Mouse (Mus musculus) heart, postnatal 0 days (tissue): ENCODE measurements around the gene Anks1b. TPM values are rescaled to one million over a fixed set of nuclear protein-coding genes. Genes with fewer than 3 reads are reported as not detected.

ENCODE experiments used
- ATAC-seq: fragments of 200-750 bp; cut with Nextera tagmentation; 2 replicates; pipeline ENCODE4 v1.8.0; 2017; ENCODE audit warnings: low read depth, moderate number of reproducible peaks, moderate library complexity; ENCODE audit not compliant: insufficient read depth
- DNase-seq: peaks from one replicate; pipeline ENCODE4 v3.0.0-alpha.2; 2016; ENCODE audit warnings: low spot score
- H3K27ac ChIP-seq: fragments of 300-500 bp; sonication (generic); 2 replicates; pipeline ENCODE4 v1.5.1; 2014; ENCODE audit warnings: low read depth, mild to moderate bottlenecking
- H3K27me3 ChIP-seq: fragments of 300-500 bp; sonication (generic); 2 replicates; pipeline ENCODE4 v1.6.1; 2014; ENCODE audit warnings: low read length, mixed read lengths; ENCODE audit not compliant: control insufficient read depth, insufficient read depth
- H3K36me3 ChIP-seq: fragments of 300-500 bp; sonication (generic); replicated peaks from 2 replicates; pipeline ENCODE4 v1.6.1; 2014; ENCODE audit warnings: low read length, mixed read lengths; ENCODE audit not compliant: control insufficient read depth, insufficient read depth
- H3K4me1 ChIP-seq: fragments of 300-500 bp; sonication (generic); 2 replicates; pipeline ENCODE4 v1.6.1; 2014; ENCODE audit warnings: antibody characterized with exemption; ENCODE audit not compliant: control insufficient read depth, insufficient read depth
- H3K4me2 ChIP-seq: fragments of 300-500 bp; sonication (generic); 2 replicates; pipeline ENCODE4 v1.6.1; 2014; ENCODE audit warnings: low read depth, mild to moderate bottlenecking, low read length, moderate library complexity
- H3K4me3 ChIP-seq: fragments of 300-500 bp; sonication (generic); 2 replicates; pipeline ENCODE4 v1.5.1; 2014; ENCODE audit warnings: low read depth, low read length
- H3K9ac ChIP-seq: fragments of 300-500 bp; sonication (generic); replicated peaks from 2 replicates; pipeline ENCODE4 v1.6.1; 2014; ENCODE audit warnings: low read depth, low read length, mixed read lengths
- H3K9me3 ChIP-seq: fragments of 300-500 bp; sonication (generic); replicated peaks from 2 replicates; pipeline ENCODE4 v1.6.1; 2016; ENCODE audit warnings: low read length; ENCODE audit not compliant: control insufficient read depth
- CTCF ChIP-seq: IDR thresholded peaks from 2 replicates; pipeline ENCODE4 v1.5.1; 2016; ENCODE audit warnings: antibody characterized with exemption, control low read depth, low read depth
- EP300 ChIP-seq: IDR thresholded peaks from 2 replicates; pipeline ENCODE4 v1.6.1; 2016; ENCODE audit warnings: antibody characterized with exemption, low read depth
- WGBS: fragments of 180-500 bp; shearing (Covaris S2); extraction: QIAGEN DNeasy Blood & Tissue Kit; methylation state at CpG from one replicate; pipeline ENCODE4 v1.1.7; 2014; 5-methylcytosine and 5-hydroxymethylcytosine counted together
- polyA plus RNA-seq: library from polyadenylated mRNA; unstranded; fragments of >200 nt; fragmentation: Nextera tagmentation; extraction: Ambion mirVana; gene quantifications from 2 replicates; pipeline ENCODE4 v1.2.1, GENCODE M21; 2015
- total RNA-seq: library from RNA; depleted of rRNA; stranded (reverse); fragments of >200 nt; gene quantifications from 2 replicates; pipeline ENCODE4 v1.2.3, GENCODE M21; 2014; ENCODE audit warnings: low replicate concordance

Anks1b gene
- total and polyA plus RNA-seq, 2 experiments from 2014 or later: 0.26 TPM; not detected in 1

- no peaks in the 10 kb centered on the region for H3K9me3 ChIP-seq
- H3K27ac ChIP-seq: no peak overlapping the region
- TF ChIP-seq CTCF (peak; percentile 64), EP300 (no peak)
- H3K4me3 ChIP-seq: no peak overlapping the region
- peak; percentile 16 for DNase-seq
- no peak for ATAC-seq
- H3K4me1 ChIP-seq: no peaks in the 10 kb centered on the region
- H3K27me3 ChIP-seq: no peaks in the 10 kb centered on the region
- WGBS: 24% methylated on average over 5 of the region's 5 CpGs
- H3K4me2 ChIP-seq: no peak overlapping the region
- no peak overlapping the region for H3K9ac ChIP-seq
- no peaks in the 10 kb centered on the region for H3K36me3 ChIP-seq
Observed at GRCm38 (mm10) chr10:90733632-90734031, 860.3 kb downstream of the Anks1b start.

GRCm38 (mm10) chr10:90738475-90738874 is 865.2 kb downstream of the Anks1b start:
- H3K4me2 ChIP-seq: no peak overlapping the region
- TF ChIP-seq CTCF (no peak), EP300 (no peak)
- no peaks in the 10 kb centered on the region for H3K27me3 ChIP-seq
- H3K9ac ChIP-seq: no peak overlapping the region
- DNase-seq: no peak
- H3K9me3 ChIP-seq: no peaks in the 10 kb centered on the region
- no peaks in the 10 kb centered on the region for H3K4me1 ChIP-seq
- no peak overlapping the region for H3K4me3 ChIP-seq
- ATAC-seq: no peak
- 54% methylated on average over 2 of the region's 2 CpGs for WGBS
- no peaks in the 10 kb centered on the region for H3K36me3 ChIP-seq
- no peak overlapping the region for H3K27ac ChIP-seq

GRCm38 (mm10) chr10:90740956-90741355 is 867.6 kb downstream of the Anks1b start:
- no peak for DNase-seq
- TF ChIP-seq CTCF (no peak), EP300 (no peak)
- no peaks in the 10 kb centered on the region for H3K4me1 ChIP-seq
- no peak overlapping the region for H3K4me2 ChIP-seq
- no peaks in the 10 kb centered on the region for H3K9me3 ChIP-seq
- no peak for ATAC-seq
- no peak overlapping the region for H3K9ac ChIP-seq
- no peaks in the 10 kb centered on the region for H3K36me3 ChIP-seq
- H3K4me3 ChIP-seq: no peak overlapping the region
- H3K27me3 ChIP-seq: no peaks in the 10 kb centered on the region
- WGBS: 84% methylated on average over 5 of the region's 5 CpGs
- H3K27ac ChIP-seq: no peak overlapping the region

GRCm38 (mm10) chr10:90751889-90752288 is 878.6 kb downstream of the Anks1b start:
- peaks cover 5% of the 10 kb centered on the region; the same call in 1 of the 2 replicates for H3K9me3 ChIP-seq
- no peak overlapping the region for H3K4me2 ChIP-seq
- no peak overlapping the region for H3K9ac ChIP-seq
- ATAC-seq (no peak), DNase-seq (no peak)
- WGBS: 79% methylated on average over 5 of the region's 5 CpGs
- no peaks in the 10 kb centered on the region for H3K27me3 ChIP-seq
- no peak overlapping the region for H3K4me3 ChIP-seq
- H3K27ac ChIP-seq: no peak overlapping the region
- no peaks in the 10 kb centered on the region for H3K36me3 ChIP-seq
- no peaks in the 10 kb centered on the region for H3K4me1 ChIP-seq
- TF ChIP-seq EP300 (no peak), CTCF (no peak)

- Histone ChIP-seq H3K4me3 (no peak overlapping the region), H3K4me1 (no peaks in the 10 kb centered on the region), H3K9me3 (peaks cover 5% of the 10 kb centered on the region; the same call in 1 of the 2 replicates), H3K27me3 (no peaks in the 10 kb centered on the region), H3K36me3 (no peaks in the 10 kb centered on the region), H3K4me2 (no peak overlapping the region), H3K9ac (no peak overlapping the region), H3K27ac (no peak overlapping the region)
- 0 out of 2 replicates have a peak, but pooled peaks have one; percentile 44 for ATAC-seq
- WGBS: 45% methylated on average over 9 of the region's 9 CpGs
- peak; percentile 12 for DNase-seq
- no peak for TF ChIP-seq CTCF
- no peak for TF ChIP-seq EP300
Observed at GRCm38 (mm10) chr10:90753106-90753505, 879.8 kb downstream of the Anks1b start.

- H3K9ac ChIP-seq: no peak overlapping the region
- no peak for ATAC-seq
- no peaks in the 10 kb centered on the region for H3K4me1 ChIP-seq
- DNase-seq: no peak
- H3K4me2 ChIP-seq: no peak overlapping the region
- no peaks in the 10 kb centered on the region for H3K27me3 ChIP-seq
- H3K4me3 ChIP-seq: no peak overlapping the region
- no peak overlapping the region for H3K27ac ChIP-seq
- no peak for TF ChIP-seq EP300
- TF ChIP-seq CTCF: no peak
- H3K9me3 ChIP-seq: no peaks in the 10 kb centered on the region
- no peaks in the 10 kb centered on the region for H3K36me3 ChIP-seq
- WGBS: 77% methylated on average over 4 of the region's 4 CpGs
Observed at GRCm38 (mm10) chr10:90757773-90758172, 884.5 kb downstream of the Anks1b start.
